Mouse (Mus musculus) cerebellum, postnatal 25 days (tissue): ENCODE measurements around the gene Kif5c.

Source experiments
- DNase-seq, 2 experiments: peaks; one replicate each; pipeline ENCODE4 v3.0.0; 2021; ENCODE audit warnings: mixed read lengths in 2 of 2

The Kif5c gene

GRCm38 (mm10) chr2:49618829-49619718 lies at the start of gene Kif5c:
Kif5c (plus strand) TSS chr2:49619298.
- DNase-seq, result peak; percentile 96 to 98

- peak; percentile 97 for DNase-seq
Observed at GRCm38 (mm10) chr2:49569862-49570777, 49.0 kb upstream of the Kif5c start.

GRCm38 (mm10) chr2:49570778-49571101 lies 48.4 kb upstream of the Kif5c start:
- DNase-seq, result no peak

GRCm38 (mm10) chr2:49571159-49571920 lies 47.8 kb upstream of the Kif5c start:
- DNase-seq, result no peak

GRCm38 (mm10) chr2:49572111-49572642 lies 46.9 kb upstream of the Kif5c start:
- peak in 1 of 2 experiments; percentile 45 for DNase-seq

- no peak for DNase-seq
Observed at GRCm38 (mm10) chr2:49572684-49573083, 46.4 kb upstream of the Kif5c start.

GRCm38 (mm10) chr2:49573282-49573681 lies 45.8 kb upstream of the Kif5c start:
- no peak for DNase-seq

GRCm38 (mm10) chr2:49580585-49580984 lies 38.5 kb upstream of the Kif5c start:
- DNase-seq, result no peak

- no peak for DNase-seq
Observed at GRCm38 (mm10) chr2:49582546-49582945, 36.6 kb upstream of the Kif5c start.

- DNase-seq, result no peak
Observed at GRCm38 (mm10) chr2:49583311-49583710, 35.8 kb upstream of the Kif5c start.

- DNase-seq, result peak; percentile 60 to 67
Observed at GRCm38 (mm10) chr2:49590450-49590849, 28.6 kb upstream of the Kif5c start.

GRCm38 (mm10) chr2:49592926-49593325 lies 26.2 kb upstream of the Kif5c start:
- DNase-seq, result no peak

- peak; percentile 77 to 84 for DNase-seq
Observed at GRCm38 (mm10) chr2:49594886-49595285, 24.2 kb upstream of the Kif5c start.

GRCm38 (mm10) chr2:49596318-49596717 lies 22.8 kb upstream of the Kif5c start:
- peak; percentile 21 to 50 for DNase-seq

- DNase-seq, result no peak
Observed at GRCm38 (mm10) chr2:49600021-49600681, 18.9 kb upstream of the Kif5c start.

GRCm38 (mm10) chr2:49602791-49603349 lies 16.2 kb upstream of the Kif5c start:
- no peak for DNase-seq

GRCm38 (mm10) chr2:49609611-49610010 lies 9.5 kb upstream of the Kif5c start:
- peak; percentile 58 to 78 for DNase-seq

GRCm38 (mm10) chr2:49616765-49617164 lies 2.3 kb upstream of the Kif5c start:
- no peak for DNase-seq

- peak; percentile 67 for DNase-seq
Observed at GRCm38 (mm10) chr2:49619719-49620522, 823 bp downstream of the Kif5c start.

GRCm38 (mm10) chr2:49620626-49621117 lies 1.6 kb downstream of the Kif5c start:
- peak; percentile 72 to 75 for DNase-seq

GRCm38 (mm10) chr2:49621234-49621633 lies 2.1 kb downstream of the Kif5c start:
- DNase-seq, result no peak
